Mouse (Mus musculus): Measurements from ENCODE around the gene Wdr18. TPM values are rescaled to one million over a fixed set of nuclear protein-coding genes. Genes with fewer than 3 reads are reported as not detected.
"Not testable (repeated sequence)": the region's sequence is repeated elsewhere in the genome, so short reads cannot be mapped to it uniquely, and the experiment has no call there.

The Wdr18 gene
- total RNA-seq, 1 experiment from 2014 or later = 35.5 TPM

DNA sequence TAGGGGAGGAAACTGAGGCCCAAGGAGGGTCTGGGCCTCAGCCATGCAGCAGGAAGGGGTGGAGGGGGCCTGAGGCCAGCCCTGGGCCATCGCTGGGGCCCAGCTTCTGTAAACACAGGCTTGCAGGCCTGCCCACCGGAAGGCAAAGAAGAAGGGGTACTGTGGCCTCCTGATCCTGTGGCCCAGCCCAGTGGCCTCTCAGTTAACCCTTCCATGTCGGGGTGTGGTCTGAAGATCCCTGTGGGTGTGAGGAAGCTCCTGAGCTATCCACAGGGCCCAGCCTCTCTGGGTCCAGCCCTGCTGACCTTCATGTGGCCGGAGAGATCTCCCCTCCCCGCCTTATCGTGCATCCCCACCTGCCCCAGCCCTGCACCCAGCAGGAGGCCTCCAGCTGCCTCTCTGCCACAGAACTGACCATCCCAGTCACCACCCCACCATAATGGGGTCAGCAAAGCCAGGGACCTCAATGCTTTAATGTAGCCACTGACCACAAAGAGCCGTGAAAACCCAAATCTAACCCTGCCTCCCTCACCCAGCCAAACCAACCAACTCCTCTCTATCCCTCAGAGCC is 13.1 kb upstream of the Wdr18 start:
- no peak for DNase-seq

DNA sequence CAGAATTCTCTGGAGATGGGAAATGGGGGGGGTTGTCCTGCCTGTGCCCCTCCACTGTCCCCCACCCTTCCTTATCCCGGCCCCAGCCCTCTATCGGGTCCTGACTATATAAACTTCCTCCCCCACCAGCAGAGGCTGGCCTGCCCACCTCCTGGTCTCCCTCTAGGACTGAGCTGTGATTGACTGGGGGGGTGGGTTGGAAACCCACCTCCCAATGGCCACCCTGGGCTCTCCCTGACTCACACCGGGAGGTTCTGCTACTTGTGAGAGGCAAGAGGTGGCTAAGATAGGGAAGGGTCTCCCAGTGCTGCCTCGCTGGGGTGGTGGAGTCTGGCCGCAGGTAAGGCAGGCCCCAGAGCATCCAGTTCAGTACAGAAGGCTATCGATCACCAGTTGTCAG is 12.4 kb upstream of the Wdr18 start:
- no peak for DNase-seq

DNA sequence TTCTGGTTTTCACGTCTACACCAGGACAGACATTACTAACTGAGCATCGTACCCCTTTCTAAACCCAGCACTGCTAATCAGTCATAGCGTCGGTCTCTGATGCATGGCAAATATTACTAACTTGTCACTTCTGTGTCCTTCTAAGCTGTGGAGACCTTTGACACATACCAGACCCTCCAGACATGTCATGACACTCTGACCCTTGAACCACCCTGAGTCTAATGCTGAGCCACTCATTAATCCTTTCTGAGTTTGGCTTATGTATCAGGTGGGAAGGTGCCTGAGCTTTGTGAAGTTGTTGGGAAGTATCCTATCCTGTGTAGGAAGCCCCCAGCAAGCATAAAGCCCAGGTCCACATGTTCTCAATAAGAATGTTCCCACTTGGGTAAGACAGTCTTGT is 10.1 kb upstream of the Wdr18 start:
- no peak for DNase-seq

DNA sequence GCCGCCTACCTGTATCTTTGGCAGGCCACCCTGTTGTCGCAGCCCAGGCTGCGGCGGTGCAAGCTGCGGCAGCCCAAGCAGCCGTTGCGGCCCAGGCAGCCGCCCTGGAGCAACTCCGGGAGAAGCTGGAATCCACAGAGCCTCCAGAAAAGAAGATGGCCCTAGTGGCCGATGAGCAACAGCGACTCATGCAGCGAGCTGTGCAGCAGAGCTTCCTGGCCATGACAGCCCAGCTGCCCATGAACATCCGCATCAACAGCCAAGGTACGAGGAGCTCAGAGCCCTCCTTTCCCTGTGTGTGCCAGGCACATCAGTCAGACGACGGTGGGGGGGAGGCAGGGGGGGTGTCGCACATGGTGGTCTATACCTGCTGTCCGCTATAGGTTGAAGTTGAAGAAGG is 9.3 kb upstream of the Wdr18 start:
- DNase-seq = no peak

DNA sequence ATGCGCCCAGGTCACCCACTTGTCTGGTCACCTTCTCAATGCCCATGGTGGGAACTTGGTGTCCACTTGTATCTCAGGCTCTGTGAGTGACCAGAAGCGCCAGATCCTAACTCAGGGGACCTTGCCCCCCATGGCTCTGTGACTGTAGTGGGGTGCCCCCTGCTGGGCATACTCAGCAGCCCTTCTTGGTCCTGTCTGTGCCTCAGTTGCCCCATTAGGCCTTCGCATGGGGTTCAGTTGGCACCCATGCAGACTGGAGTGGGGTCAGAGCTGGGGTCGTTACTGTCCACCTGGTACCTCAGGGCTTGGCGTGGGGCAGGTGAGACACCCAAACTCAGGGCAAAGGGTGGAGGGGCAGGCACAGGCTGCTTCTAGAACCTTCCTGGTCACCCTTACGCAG is 6.0 kb upstream of the Wdr18 start:
- peak; percentile 45 for DNase-seq

DNA sequence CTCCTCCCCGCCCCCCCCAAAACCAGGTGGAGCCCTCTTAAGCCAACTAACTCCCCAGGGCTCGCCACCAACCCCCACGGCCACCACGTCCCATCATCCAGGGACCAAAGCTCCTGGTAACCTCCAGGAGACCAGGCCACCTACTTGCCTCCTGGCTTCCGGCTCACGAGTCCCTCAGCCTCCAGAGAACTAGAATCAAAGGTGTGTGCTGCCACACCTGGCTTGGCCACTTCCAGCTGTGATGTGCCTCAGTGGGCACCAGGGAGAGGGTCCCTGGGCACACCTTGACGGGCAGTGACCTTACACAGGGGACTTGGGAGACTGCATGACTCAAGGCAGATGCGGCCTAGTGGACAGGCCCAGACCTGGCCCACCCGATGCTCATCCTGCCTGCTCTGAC is 4.3 kb upstream of the Wdr18 start:
- DNase-seq = no peak

DNA sequence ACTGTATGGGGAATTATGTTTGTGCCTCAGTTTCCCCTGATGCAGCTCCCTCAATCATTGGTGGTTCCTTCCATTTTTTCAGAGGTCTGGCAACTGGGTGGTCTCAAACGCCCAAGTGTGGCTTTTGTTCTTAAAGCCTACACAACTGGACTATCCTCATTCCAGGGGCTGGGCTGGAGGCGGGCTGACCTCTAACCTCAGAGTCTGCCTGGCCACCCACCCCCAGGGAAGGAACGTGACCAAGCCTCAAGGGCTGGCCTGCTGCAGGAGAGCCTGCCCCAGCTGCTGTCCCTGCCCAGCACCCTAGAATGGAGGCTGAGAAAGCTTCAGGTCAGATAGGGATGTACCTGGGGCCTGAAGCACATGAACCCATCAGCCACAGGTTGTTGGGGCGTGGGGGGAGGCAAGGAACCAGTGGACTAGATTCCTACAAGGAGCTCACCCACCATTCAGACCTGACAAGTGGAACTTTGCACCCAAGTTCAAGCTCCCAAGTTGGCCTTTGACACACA is 3.3 kb upstream of the Wdr18 start:
- no peak for DNase-seq

DNA sequence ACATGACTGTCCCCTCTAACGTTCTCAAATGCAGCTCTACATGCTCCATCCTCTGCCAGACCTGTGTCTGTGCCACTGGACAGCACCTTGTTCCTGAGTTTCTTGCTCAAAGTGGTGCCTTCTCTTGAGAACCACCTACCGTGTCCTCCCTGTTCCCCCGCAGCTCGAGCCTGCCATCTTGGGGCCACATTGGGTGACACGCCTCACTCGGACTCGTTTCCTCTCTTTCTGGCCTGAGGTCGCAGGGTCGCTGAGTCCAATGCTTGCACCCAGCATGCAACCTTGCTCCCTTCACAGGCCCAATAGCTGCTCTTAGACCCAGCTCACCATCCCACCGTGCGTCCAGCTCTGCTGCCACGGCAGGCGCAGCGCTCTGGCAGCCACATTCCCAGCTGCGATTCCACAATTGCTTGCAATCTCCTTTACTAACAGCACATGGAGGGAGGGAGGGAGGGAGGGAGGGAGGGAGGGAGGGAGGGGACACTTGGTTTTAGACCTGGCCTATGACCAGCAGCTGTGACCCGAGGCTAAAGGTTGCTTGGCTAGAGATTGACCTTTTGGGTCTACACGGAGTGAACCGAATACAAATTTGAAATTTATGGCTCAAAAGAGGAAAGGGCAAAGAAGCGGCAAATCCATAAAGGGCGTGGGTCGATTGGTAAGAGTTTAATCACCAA is 1.7 kb upstream of the Wdr18 start:
- peak; percentile 86 for DNase-seq

DNA sequence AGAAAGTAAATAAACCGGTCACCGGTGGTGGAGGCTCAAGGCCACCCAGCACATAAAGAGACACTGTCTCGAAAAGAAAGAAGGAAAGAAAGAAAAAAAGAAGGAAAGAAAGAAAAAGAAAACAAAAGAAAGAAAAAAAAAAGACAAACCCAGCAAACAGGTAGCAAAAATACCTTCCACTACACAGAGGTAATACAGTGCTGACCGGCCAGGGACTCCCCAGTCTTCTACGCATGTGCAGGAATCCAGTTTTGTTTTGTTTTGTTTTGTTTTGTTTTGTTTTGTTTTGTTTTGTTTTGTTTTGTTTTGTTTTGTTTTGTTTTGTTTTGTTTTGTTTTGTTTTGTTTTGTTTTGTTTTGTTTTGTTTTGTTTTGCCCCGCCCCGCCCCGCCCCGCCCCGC is 540 bp upstream of the Wdr18 start:
- not testable (repeated sequence) for DNase-seq

DNA sequence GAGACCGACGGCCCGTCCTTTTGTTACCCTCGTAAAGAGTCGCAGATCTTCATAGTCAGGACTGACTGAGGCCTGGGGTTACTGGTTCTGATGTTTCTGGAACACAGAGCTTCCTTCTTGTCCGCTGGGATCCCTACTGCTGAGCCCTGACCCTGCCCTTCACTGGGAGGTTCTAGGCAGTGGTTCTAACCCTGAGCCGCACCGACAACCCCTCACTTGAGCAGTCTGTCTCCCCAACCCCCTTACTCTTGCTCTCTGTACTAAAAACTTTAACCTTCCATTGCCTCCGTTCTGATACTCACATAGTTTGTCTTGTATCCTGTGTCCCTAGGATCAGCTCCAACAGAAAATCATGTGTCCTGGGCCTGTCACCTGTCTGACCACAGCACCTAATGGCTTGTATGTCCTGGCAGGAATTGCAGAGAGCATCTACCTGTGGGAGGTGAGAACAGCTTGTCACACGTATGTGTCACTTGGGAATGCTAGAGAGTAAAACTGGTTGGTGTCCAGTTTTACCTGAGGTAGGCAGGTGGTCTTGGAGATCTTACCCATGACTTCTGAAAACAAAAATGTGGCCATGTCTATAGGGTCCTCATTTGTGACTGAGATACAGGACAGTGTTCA is 831 bp downstream of the Wdr18 start:
- no peak for DNase-seq

DNA sequence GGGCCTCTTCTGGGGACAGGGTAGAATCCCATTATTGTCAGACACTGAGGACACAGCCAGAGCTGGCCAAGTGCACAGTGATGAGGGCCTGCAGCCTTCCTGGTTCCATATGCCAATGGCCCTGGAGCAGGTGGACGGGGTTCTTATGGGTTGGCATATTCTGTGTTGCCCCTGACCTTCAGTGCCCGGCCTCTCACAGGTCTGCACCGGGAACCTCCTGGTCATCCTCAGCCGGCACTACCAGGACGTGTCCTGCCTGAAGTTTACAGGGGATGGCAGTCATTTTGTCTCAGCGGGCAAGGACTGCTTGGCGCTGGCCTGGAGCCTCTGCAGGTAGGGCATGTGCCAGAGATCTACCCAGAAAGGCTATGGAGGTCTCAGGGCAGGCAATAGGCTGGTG is 4.8 kb downstream of the Wdr18 start:
- DNase-seq = no peak

DNA sequence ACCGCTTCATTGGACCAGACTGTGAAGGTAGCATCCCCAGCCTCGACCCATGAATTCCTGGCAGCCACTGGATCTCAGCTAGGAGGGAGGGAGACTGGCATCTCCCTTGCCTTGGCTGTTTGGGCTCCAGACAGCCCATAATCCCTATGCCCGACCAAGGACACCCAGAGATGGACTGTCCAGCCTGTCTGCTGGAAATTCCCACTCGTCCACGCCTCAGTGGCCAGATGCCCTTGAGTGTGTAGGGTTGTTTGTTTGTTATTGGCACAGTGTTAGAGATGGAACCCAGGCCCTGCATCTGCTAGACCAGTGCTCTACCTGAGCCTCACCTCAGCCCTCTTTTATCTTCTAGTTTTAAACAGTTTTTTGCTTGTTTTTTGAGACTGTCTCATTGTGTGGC is 5.4 kb downstream of the Wdr18 start:
- no peak for DNase-seq

DNA sequence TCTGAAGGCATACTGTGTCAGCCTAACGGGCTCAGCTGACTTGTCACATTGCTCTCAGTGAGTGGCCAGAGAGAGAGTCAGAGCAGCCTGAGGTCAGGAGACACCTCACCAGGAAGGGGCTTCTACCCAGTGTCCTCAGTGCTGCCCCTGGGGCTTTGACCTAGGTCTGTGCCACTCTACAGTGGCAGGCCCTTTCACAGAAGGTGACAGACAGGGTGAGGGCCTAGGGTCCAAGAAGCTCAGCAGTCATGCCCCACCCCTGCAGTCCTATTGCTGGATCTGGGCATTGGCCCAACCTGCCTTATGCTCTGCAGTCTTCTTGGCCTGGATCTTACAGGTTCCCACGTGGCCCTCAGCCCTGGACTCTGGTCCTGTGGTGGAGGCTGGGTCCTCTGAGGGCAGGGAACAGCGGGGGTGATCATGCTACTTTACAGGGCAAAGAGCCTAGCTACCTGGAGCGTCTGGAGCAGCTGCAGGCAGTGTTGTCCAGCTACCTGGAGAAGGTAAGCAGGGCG is 7.0 kb downstream of the Wdr18 start:
- no peak for DNase-seq

DNA sequence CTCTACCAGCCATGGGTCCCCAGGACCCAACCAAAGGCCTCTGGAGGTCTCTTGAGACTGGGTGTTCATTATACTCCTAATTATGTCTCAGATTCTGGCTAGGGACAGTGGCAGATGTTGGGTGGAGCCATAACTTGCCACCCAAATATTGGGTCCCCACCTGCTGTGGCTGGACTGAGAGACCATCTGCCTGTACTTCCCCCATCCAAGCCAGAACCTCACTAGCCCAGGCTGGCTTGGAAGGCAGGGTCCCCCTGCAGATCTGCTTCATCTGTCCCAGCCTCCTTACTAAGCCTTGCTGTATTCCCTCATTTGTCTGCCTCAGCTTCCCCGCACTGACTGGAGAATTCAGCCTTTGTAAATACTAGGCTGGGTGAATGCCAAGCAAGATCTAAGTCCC is 8.2 kb downstream of the Wdr18 start:
- no peak for DNase-seq

DNA sequence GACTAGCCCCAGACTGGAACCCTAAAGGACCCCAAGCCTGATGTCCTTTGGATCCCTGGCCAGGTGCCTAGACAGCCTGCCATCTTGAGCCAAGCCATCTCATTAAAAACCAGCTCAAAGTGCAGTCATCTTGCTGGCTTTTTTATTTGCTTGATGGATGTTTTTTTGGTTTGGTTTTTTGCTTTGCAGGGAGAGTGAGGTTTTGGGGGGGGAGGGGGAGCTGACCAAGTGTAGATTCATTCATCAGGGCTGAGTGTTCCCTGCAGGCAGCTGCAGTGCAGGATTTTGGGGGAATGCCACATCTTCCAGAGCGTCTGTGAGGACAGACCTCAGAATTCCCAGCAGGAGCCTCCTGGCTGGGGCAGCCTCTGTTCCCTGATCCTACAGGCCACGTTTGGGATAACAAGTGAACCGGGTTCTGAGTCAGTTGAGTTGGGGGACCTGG is 9.2 kb downstream of the Wdr18 start:
- no peak for DNase-seq

DNA sequence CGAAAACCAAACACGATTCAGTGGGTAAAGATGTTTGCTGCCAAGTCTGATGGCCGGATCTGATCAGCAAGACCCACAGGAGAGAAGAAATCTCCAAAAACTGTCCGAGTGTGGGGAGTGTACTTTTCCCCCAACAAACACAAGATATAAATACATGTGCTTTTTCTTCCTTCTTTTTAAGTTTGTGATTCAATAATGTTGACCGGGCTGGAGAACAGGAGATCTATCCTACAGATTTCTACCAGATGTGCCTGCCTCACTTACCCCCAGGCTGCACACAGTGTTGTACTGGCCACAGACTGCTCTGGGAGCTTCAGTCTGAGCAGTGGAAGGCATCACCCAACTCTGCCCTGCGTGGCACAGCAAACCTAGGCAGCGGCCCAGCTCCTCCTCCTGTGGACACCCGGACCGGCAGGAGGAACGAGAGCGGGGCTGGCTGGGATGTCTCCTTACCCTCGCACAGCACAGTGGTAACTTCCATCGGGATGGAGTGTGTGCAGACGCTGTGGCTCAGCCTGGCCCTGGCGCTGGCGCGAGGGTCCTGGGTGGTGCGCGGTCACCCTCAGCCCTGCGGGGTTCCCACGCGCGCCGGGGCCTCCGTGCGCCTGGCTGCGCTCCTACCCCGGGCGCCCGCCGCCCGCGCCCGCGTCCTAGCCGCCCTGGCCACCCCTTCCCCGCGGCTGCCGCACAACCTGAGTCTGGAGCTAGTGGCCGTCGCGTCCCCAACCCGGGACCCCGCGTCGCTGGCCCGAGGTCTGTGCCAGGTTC is 10.6 kb downstream of the Wdr18 start, which contains the start of gene Grin3b:
Gene Grin3b, plus strand, starts transcription at position 301 of the 768 bp plus-strand sequence.
- no peak for DNase-seq

DNA sequence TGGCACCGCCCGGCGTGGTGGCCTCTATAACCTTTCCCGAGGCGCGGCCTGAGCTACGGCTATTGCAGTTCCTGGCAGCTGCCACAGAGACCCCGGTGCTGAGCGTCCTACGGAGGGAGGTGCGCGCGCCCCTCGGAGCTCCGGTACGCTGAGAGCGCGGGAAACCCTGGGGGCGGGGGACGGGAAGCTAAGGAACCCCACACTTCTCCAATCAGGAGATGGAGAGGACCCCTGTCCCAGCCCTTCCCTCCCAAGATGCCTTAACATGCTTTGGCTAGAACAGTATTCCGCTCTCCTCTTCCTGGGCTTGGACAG is 11.2 kb downstream of the Wdr18 start:
- no peak for DNase-seq

DNA sequence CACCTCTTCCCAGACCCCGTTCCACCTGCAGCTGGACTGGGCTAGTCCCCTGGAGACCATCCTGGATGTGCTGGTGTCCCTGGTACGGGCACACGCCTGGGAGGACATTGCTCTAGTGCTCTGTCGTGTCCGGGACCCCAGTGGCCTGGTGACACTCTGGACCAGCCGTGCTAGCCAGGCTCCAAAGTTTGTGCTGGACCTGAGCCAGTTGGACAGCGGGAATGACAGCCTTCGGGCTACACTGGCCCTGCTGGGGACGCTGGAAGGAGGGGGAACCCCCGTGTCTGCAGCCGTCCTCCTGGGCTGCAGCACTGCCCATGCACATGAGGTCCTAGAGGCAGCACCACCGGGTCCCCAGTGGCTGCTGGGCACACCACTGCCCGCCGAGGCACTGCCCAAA is 12.9 kb downstream of the Wdr18 start:
- DNase-seq = no peak

DNA sequence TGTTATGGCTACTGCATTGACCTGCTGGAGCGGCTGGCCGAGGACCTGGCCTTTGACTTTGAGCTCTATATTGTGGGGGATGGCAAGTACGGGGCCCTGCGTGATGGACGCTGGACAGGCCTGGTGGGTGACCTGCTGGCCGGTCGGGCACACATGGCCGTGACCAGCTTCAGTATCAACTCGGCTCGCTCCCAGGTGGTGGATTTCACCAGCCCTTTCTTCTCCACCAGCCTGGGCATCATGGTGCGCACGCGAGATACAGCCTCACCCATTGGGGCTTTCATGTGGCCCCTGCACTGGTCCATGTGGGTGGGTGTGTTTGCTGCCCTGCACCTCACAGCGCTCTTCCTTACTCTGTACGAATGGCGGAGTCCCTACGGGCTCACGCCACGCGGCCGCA is 14.1 kb downstream of the Wdr18 start:
- no peak for DNase-seq

DNA sequence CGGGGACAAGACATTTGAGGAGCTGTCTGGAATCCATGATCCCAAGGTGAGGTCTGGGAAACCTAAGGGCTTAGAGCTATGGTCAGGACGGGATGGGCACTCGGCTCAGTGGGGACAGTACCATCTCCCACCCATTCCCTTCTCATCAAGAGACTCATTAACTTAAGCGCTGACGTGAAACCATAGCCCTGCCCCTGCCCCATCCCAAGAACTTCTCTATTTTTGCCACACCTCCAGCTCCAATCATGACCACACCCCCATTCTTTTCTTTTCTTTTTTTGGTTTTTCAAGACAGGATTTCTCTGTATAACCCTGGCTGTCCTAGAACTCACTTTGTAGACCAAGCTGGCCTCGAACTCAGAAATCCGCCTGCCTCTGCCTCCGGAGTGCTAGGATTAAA is 14.7 kb downstream of the Wdr18 start:
- no peak for DNase-seq

DNA sequence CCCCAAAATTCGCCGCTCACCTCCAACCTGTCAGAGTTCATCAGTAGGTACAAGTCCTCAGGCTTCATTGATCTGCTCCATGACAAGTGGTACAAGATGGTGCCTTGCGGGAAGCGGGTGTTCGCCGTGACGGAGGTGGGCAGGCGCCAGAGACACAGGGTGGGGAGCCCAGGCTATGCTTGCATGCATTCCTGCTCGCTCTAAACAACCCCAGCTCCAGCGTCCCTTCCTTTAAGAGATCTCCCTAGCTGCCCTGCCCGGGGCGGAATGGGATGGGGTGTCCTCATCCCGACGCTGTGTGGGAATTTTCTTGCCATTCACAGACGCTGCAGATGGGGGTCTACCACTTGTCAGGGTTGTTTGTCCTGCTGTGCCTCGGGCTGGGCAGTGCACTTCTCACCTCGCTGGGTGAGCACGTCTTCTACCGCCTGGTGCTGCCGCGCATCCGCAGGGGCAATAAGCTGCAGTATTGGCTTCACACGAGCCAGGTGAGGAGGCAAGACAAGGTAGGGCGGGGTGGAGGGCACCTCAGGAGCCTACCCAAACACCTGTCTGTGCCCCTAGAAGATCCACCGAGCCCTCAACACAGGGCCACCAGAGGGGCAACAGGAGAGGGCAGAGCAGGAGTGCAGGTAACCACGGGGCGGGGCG is 16.2 kb downstream of the Wdr18 start:
- no peak for DNase-seq

DNA sequence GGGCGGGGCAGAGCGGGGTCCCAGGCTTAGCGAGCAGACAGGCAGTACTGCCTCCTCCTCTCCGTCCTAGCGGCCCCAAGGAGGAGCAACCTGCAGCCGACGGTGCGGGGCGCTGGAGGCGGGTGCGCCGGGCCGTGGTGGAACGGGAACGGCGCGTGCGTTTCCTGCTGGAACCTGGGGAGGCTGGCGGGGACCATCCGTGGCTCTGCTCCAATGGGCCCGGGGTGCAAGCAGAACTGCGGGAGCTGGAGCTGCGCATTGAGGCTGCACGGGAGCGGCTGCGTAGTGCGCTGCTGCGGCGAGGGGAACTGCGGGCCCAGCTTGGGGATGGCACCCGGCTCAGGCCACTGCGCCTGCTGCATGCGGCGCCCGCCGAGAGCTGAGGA is 16.8 kb downstream of the Wdr18 start:
- no peak for DNase-seq

Data from adrenal gland, postnatal 25 days (tissue).